Mouse (Mus musculus): ENCODE data around the gene Hsdl1. TPM values are rescaled to one million over a fixed set of nuclear protein-coding genes. Genes with fewer than 3 reads are reported as not detected.

Hsdl1 gene
- polyA plus RNA-seq, 1 experiment from 2014 or later: 29.1 TPM

- ATAC-seq (ENCODE audit: low read depth): no peak
- Histone ChIP-seq H3K27ac (ENCODE audit: low read length) (no peak overlapping the region), H3K9ac (ENCODE audit: low read length) (no peak overlapping the region), H3K27me3 (ENCODE audit: control insufficient read depth, insufficient read depth, low read depth, low read length) (no peaks in the 10 kb centered on the region; the same call in 1 of the 2 replicates), H3K4me3 (ENCODE audit: low read length) (no peak overlapping the region), H3K36me3 (ENCODE audit: control insufficient read depth, insufficient read depth, low read length) (peaks cover 19% of the 10 kb centered on the region), H3K9me3 (ENCODE audit: control insufficient read depth, low read length) (no peaks in the 10 kb centered on the region), H3K4me1 (replicated peaks; ENCODE audit: control insufficient read depth, insufficient read depth, low read length) (peaks cover 6% of the 10 kb centered on the region; the same call in 1 of the 2 replicates), H3K4me2 (ENCODE audit: low read depth, low read length) (no peak overlapping the region)
- 63% methylated on average over 7 of the region's 7 CpGs for WGBS
Observed at GRCm38 (mm10) chr8:119568951-119569350, 6.0 kb downstream of the Hsdl1 start.

- H3K9ac ChIP-seq (ENCODE audit: low read length): no peak overlapping the region
- no peak overlapping the region for H3K27ac ChIP-seq (ENCODE audit: low read length)
- H3K4me3 ChIP-seq (ENCODE audit: low read length): no peak overlapping the region
- ATAC-seq (ENCODE audit: low read depth): no peak
- H3K4me1 ChIP-seq (replicated peaks; ENCODE audit: control insufficient read depth, insufficient read depth, low read length): peaks cover 3% of the 10 kb centered on the region; the same call in 1 of the 2 replicates
- no peaks in the 10 kb centered on the region for H3K9me3 ChIP-seq (ENCODE audit: control insufficient read depth, low read length)
- WGBS: 74% methylated on average over 9 of the region's 9 CpGs
- H3K4me2 ChIP-seq (ENCODE audit: low read depth, low read length): no peak overlapping the region
- peaks cover 23% of the 10 kb centered on the region for H3K36me3 ChIP-seq (ENCODE audit: control insufficient read depth, insufficient read depth, low read length)
- no peaks in the 10 kb centered on the region; the same call in 1 of the 2 replicates for H3K27me3 ChIP-seq (ENCODE audit: control insufficient read depth, insufficient read depth, low read depth, low read length)
Observed at GRCm38 (mm10) chr8:119568251-119568650, 6.7 kb downstream of the Hsdl1 start.

DNA sequence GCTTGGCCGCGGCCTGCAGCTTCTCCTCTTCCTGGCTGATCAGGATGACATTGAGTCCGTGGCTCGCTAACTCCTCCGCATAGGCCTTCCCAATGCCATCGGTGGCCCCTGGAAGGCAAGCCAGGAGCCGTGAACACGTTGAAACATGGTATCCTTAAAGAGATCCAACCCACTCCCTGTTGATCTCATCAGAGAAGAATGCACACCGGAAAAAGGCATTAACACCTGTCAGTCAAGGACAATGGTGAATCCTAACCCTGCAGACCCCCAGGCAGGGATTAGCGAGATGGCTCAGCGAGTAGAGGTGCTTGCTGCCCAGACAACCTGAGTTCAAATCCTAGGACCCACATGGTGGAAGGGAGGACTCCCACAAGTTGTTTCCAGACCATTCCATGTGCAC is 8.6 kb downstream of the Hsdl1 start:
- Histone ChIP-seq H3K4me2 (ENCODE audit: low read depth, low read length) (no peak overlapping the region), H3K4me3 (ENCODE audit: low read length) (no peak overlapping the region), H3K27me3 (ENCODE audit: control insufficient read depth, insufficient read depth, low read depth, low read length) (no peaks in the 10 kb centered on the region), H3K4me1 (replicated peaks; ENCODE audit: control insufficient read depth, insufficient read depth, low read length) (no peaks in the 10 kb centered on the region), H3K9me3 (ENCODE audit: control insufficient read depth, low read length) (no peaks in the 10 kb centered on the region), H3K36me3 (ENCODE audit: control insufficient read depth, insufficient read depth, low read length) (peaks cover 26% of the 10 kb centered on the region), H3K27ac (ENCODE audit: low read length) (no peak overlapping the region), H3K9ac (ENCODE audit: low read length) (no peak overlapping the region)
- no peak for ATAC-seq (ENCODE audit: low read depth)
- 74% methylated on average over 11 of the region's 11 CpGs for WGBS

GRCm38 (mm10) chr8:119563849-119564251 is 11.1 kb downstream of the Hsdl1 start:
- H3K27me3 ChIP-seq (ENCODE audit: control insufficient read depth, insufficient read depth, low read depth, low read length): no peaks in the 10 kb centered on the region
- no peak overlapping the region for H3K4me2 ChIP-seq (ENCODE audit: low read depth, low read length)
- H3K4me3 ChIP-seq (ENCODE audit: low read length): no peak overlapping the region
- H3K9ac ChIP-seq (ENCODE audit: low read length): no peak overlapping the region
- no peaks in the 10 kb centered on the region; the same call in 1 of the 2 replicates for H3K4me1 ChIP-seq (replicated peaks; ENCODE audit: control insufficient read depth, insufficient read depth, low read length)
- H3K27ac ChIP-seq (ENCODE audit: low read length): no peak overlapping the region
- 89% methylated on average over 14 of the region's 14 CpGs for WGBS
- H3K36me3 ChIP-seq (ENCODE audit: control insufficient read depth, insufficient read depth, low read length): peaks cover 26% of the 10 kb centered on the region
- ATAC-seq (ENCODE audit: low read depth): no peak
- no peaks in the 10 kb centered on the region for H3K9me3 ChIP-seq (ENCODE audit: control insufficient read depth, low read length)

- H3K4me1 ChIP-seq (replicated peaks; ENCODE audit: control insufficient read depth, insufficient read depth, low read length): peaks cover 8% of the 10 kb centered on the region
- H3K4me3 ChIP-seq (ENCODE audit: low read length): no peak overlapping the region
- no peak overlapping the region; the same call in 1 of the 2 replicates for H3K27ac ChIP-seq (ENCODE audit: low read length)
- WGBS: 84% methylated on average over 6 of the region's 6 CpGs
- no peak for ATAC-seq (ENCODE audit: low read depth)
- no peaks in the 10 kb centered on the region for H3K27me3 ChIP-seq (ENCODE audit: control insufficient read depth, insufficient read depth, low read depth, low read length)
- H3K9ac ChIP-seq (ENCODE audit: low read length): peak overlapping the region; percentile 70; the same call in 1 of the 2 replicates
- H3K9me3 ChIP-seq (ENCODE audit: control insufficient read depth, low read length): no peaks in the 10 kb centered on the region
- H3K4me2 ChIP-seq (ENCODE audit: low read depth, low read length): peak overlapping the region; percentile 67; the same call in 1 of the 2 replicates
- H3K36me3 ChIP-seq (ENCODE audit: control insufficient read depth, insufficient read depth, low read length): peaks cover 11% of the 10 kb centered on the region; the same call in 1 of the 2 replicates
Observed at GRCm38 (mm10) chr8:119559402-119559720, 15.6 kb downstream of the Hsdl1 start.

DNA sequence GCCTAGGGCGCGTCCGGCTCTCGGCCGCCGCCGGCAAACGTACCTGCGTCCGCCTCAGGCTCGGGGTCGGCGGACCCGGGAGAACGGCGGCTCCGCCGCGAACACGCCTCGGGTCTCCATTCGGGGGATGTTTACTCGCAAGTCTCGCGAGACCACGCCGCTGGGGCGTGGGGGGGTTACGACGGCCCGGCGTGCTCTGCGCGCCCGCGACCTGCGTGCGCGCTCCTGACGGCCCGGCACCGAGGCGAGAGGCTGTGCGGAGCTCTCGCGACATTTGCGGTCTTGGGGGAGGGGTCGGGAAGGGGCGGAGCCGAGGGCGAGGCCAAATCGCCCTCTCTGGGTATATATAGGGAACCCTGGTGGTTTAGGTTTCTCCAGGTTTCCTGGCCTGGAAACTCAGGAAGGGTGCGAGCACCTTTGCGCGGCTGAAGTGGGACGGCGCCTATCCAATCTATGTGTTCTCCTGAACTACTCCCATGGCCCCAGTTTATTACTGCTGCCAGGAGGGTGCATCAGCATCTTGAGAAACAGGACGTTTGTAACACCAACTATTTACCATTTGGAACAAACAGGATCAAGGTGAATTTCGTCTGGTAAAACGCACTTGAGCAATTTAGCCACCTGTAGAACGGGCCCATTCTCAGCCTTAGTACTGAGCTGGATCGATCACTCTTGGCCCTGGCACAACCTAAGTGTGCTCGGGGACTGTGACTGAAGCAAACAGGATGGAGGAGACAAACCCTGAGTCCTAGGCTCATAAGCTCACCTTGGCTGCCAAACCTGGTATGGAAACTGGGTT is 16.2 kb downstream of the Hsdl1 start, which contains the start of gene Mbtps1:
Gene Mbtps1 (minus strand): TSS at position 133 of the 799 bp plus-strand sequence.
- Histone ChIP-seq H3K4me3 (ENCODE audit: low read length) (peak within 1 kb of the TSS; percentile 82), H3K4me1 (replicated peaks; ENCODE audit: control insufficient read depth, insufficient read depth, low read length) (peaks cover 8% of the 10 kb centered on the region), H3K36me3 (ENCODE audit: control insufficient read depth, insufficient read depth, low read length) (peaks cover 6% of the 10 kb centered on the region; the same call in 1 of the 2 replicates), H3K9ac (ENCODE audit: low read length) (peak within 1 kb of the TSS; percentile 92), H3K27me3 (ENCODE audit: control insufficient read depth, insufficient read depth, low read depth, low read length) (no peaks in the 10 kb centered on the region), H3K4me2 (ENCODE audit: low read depth, low read length) (peak within 1 kb of the TSS; percentile 85), H3K27ac (ENCODE audit: low read length) (peak within 1 kb of the TSS; percentile 88), H3K9me3 (ENCODE audit: control insufficient read depth, low read length) (no peaks in the 10 kb centered on the region)
- ATAC-seq (ENCODE audit: low read depth): peak; percentile 98
- 5% methylated on average over 58 of the region's 63 CpGs for WGBS

DNA sequence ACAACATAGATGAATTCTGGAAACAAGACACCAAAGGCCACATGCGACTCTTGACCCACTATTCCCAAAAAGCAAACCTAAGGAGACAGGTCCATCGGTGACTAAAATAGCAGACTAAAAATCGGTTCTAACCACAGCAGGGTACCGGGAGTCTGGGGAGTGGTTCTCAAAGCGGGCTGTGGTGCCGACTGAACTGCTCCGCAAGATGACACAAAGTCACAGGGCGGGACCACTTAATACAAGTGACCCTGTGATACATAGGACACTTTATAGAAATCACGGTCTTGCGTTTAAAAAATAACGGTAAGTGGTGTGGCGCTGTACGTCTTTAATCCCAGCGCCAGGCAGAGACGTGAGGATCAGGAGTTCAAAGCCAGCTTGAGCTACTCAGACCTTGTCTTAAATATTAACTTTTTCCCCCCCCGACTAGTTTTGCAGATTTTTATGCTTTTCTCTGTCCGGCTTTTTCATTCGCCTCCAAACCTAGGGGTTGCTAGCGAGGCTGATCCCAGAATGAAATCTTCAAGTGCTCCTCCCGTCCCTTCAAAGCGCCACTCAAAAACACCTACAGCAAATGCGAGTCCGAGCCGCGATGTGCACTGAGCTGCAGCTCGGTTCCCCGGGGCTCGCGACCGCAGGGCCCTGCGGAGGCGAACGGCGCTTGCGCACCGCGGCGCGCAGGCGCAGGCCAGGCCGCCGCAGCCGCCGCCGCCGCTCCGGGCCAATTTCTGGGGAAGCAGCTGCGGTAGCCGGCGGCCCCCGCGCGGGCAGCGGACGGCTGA is 17.0 kb downstream of the Hsdl1 start:
- ATAC-seq (ENCODE audit: low read depth): peak; percentile 95
- Histone ChIP-seq H3K27ac (ENCODE audit: low read length) (peak overlapping the region; percentile 88), H3K4me2 (ENCODE audit: low read depth, low read length) (peak overlapping the region; percentile 85), H3K9me3 (ENCODE audit: control insufficient read depth, low read length) (no peaks in the 10 kb centered on the region), H3K36me3 (ENCODE audit: control insufficient read depth, insufficient read depth, low read length) (peaks cover 3% of the 10 kb centered on the region; the same call in 1 of the 2 replicates), H3K9ac (ENCODE audit: low read length) (peak overlapping the region; percentile 92), H3K27me3 (ENCODE audit: control insufficient read depth, insufficient read depth, low read depth, low read length) (no peaks in the 10 kb centered on the region), H3K4me1 (replicated peaks; ENCODE audit: control insufficient read depth, insufficient read depth, low read length) (peaks cover 11% of the 10 kb centered on the region), H3K4me3 (ENCODE audit: low read length) (peak overlapping the region; percentile 82)
- WGBS: under 1% methylated on average over 49 of the region's 55 CpGs

GRCm38 (mm10) chr8:119557132-119557531 is 17.9 kb downstream of the Hsdl1 start:
- ATAC-seq (ENCODE audit: low read depth): no peak
- WGBS: 68% methylated on average over 9 of the region's 9 CpGs
- H3K9ac ChIP-seq (ENCODE audit: low read length): peak overlapping the region; percentile 92

GRCm38 (mm10) chr8:119555861-119556260 is 19.1 kb downstream of the Hsdl1 start:
- H3K4me1 ChIP-seq (replicated peaks; ENCODE audit: control insufficient read depth, insufficient read depth, low read length): peaks cover 12% of the 10 kb centered on the region
- 77% methylated on average over 6 of the region's 6 CpGs for WGBS
- no peak for ATAC-seq (ENCODE audit: low read depth)

More at GRCm38 (mm10) chr8:119557132-119557531, 17.9 kb downstream of the Hsdl1 start:
- Histone ChIP-seq H3K27me3 (ENCODE audit: control insufficient read depth, insufficient read depth, low read depth, low read length) (no peaks in the 10 kb centered on the region), H3K36me3 (ENCODE audit: control insufficient read depth, insufficient read depth, low read length) (no peaks in the 10 kb centered on the region; the same call in 1 of the 2 replicates), H3K4me1 (replicated peaks; ENCODE audit: control insufficient read depth, insufficient read depth, low read length) (peaks cover 12% of the 10 kb centered on the region), H3K4me2 (ENCODE audit: low read depth, low read length) (peak overlapping the region; percentile 85), H3K4me3 (ENCODE audit: low read length) (peak overlapping the region; percentile 82), H3K27ac (ENCODE audit: low read length) (no peak overlapping the region), H3K9me3 (ENCODE audit: control insufficient read depth, low read length) (no peaks in the 10 kb centered on the region)

More at GRCm38 (mm10) chr8:119555861-119556260, 19.1 kb downstream of the Hsdl1 start:
- H3K27ac ChIP-seq (ENCODE audit: low read length): no peak overlapping the region
- no peaks in the 10 kb centered on the region for H3K36me3 ChIP-seq (ENCODE audit: control insufficient read depth, insufficient read depth, low read length)
- no peaks in the 10 kb centered on the region for H3K27me3 ChIP-seq (ENCODE audit: control insufficient read depth, insufficient read depth, low read depth, low read length)
- no peaks in the 10 kb centered on the region for H3K9me3 ChIP-seq (ENCODE audit: control insufficient read depth, low read length)
- no peak overlapping the region for H3K4me2 ChIP-seq (ENCODE audit: low read depth, low read length)
- H3K4me3 ChIP-seq (ENCODE audit: low read length): no peak overlapping the region
- no peak overlapping the region for H3K9ac ChIP-seq (ENCODE audit: low read length)

Measured in lung, embryonic 16.5 days (tissue).